ENCODE assay signal across 7 mouse cellular contexts in genomic region chrX:48518211-48518807, GRCm38 (mm10). TPM values are rescaled to one million over a fixed set of nuclear protein-coding genes. Genes with fewer than 3 reads are reported as not detected.
DNase-seq lines count a peak whose midpoint lies in the region; ATAC-seq and TF ChIP-seq lines count a peak whose summit lies in the region.

No protein-coding gene starts in this region.

- H3K27me3 ChIP-seq in lung, embryonic 15.5 days: no peaks in the 10 kb centered on the region
- H3K27me3 ChIP-seq in hindbrain, embryonic 14.5 days (ENCODE audit: control insufficient read depth, insufficient read depth, low read length): no peaks in the 10 kb centered on the region
- peaks cover 4% of the 10 kb centered on the region; the same call in 1 of the 2 replicates for H3K27me3 ChIP-seq in liver, embryonic 14.5 days (ENCODE audit: control insufficient read depth, insufficient read depth, low read length)
- H3K27me3 ChIP-seq in splenic B cell, adult 2 months (ENCODE audit: control insufficient read depth, insufficient read depth, low read length, poor library complexity, severe bottlenecking): no peaks in the 10 kb centered on the region

- 33% methylated on average over 15 of the region's 15 CpGs for WGBS in lung, embryonic 15.5 days
- WGBS in hindbrain, embryonic 14.5 days: 23% methylated on average over 15 of the region's 15 CpGs
- WGBS in liver, embryonic 14.5 days (ENCODE audit: insufficient replicate concordance): 27% methylated on average over 15 of the region's 15 CpGs

- 0 out of 2 replicates have a peak, but pooled peaks have one; percentile 18 for TF ChIP-seq POLR2A in cortical plate, adult 2 months (IDR thresholded peaks at IDR 0.05; ENCODE audit: extremely low read depth, insufficient read depth, low read length)

- DNase-seq in lung, postnatal 4 days: no peak
- peak; percentile 71 for DNase-seq in hindbrain, embryonic 14.5 days (ENCODE audit: low spot score)
- DNase-seq in liver, embryonic 14.5 days (ENCODE audit: low read depth in 3 of 3, low spot score in 3 of 3): no peak
- DNase-seq in splenic B cell, adult 2 months (ENCODE audit: low read depth, low spot score): peak; percentile 1
- DNase-seq in urinary bladder, postnatal 25 days (ENCODE audit: low spot score): no peak

- ATAC-seq in lung, embryonic 15.5 days (ENCODE audit: borderline replicate concordance, extremely low read depth, low FRiP score, low TSS enrichment): 0 out of 2 replicates have a peak, but pooled peaks have one; percentile 3
- peak; percentile 95 for ATAC-seq in hindbrain, embryonic 14.5 days (ENCODE audit: low FRiP score)
- no peak for ATAC-seq in liver, embryonic 14.5 days (ENCODE audit: insufficient read depth)

- H3K9me3 ChIP-seq in lung, embryonic 15.5 days: no peaks in the 10 kb centered on the region
- H3K9me3 ChIP-seq in hindbrain, embryonic 14.5 days (ENCODE audit: control insufficient read depth, low read length): no peaks in the 10 kb centered on the region
- H3K9me3 ChIP-seq in liver, embryonic 14.5 days (ENCODE audit: control insufficient read depth, low read length): no peaks in the 10 kb centered on the region

- H3K27ac ChIP-seq in lung, embryonic 15.5 days: no peak overlapping the region
- peak overlapping the region; percentile 87; the same call in 1 of the 2 replicates for H3K27ac ChIP-seq in cortical plate, adult 2 months (ENCODE audit: insufficient read depth, low read length)
- H3K27ac ChIP-seq in hindbrain, embryonic 14.5 days: peak overlapping the region; percentile 96
- H3K27ac ChIP-seq in liver, embryonic 14.5 days: no peak overlapping the region

- H3K4me2 ChIP-seq in lung, embryonic 15.5 days: peak overlapping the region; percentile 76
- peak overlapping the region; percentile 80 for H3K4me2 ChIP-seq in hindbrain, embryonic 14.5 days (replicated peaks)
- H3K4me2 ChIP-seq in liver, embryonic 14.5 days (ENCODE audit: low read depth): peak overlapping the region; percentile 60

- no peaks in the 10 kb centered on the region for H3K4me1 ChIP-seq in lung, embryonic 15.5 days
- no peaks in the 10 kb centered on the region for H3K4me1 ChIP-seq in cortical plate, adult 2 months (ENCODE audit: control insufficient read depth, insufficient read depth, low read length)
- peaks cover 6% of the 10 kb centered on the region; the same call in 1 of the 2 replicates for H3K4me1 ChIP-seq in hindbrain, embryonic 14.5 days (replicated peaks; ENCODE audit: control insufficient read depth, insufficient read depth, low read length)
- H3K4me1 ChIP-seq in liver, embryonic 14.5 days (replicated peaks; ENCODE audit: control insufficient read depth in 2 of 2, insufficient read depth in 2 of 2, low read length in 1 of 2): no peaks in the 10 kb centered on the region

- peak overlapping the region; percentile 40 for H3K4me3 ChIP-seq in lung, embryonic 15.5 days
- peak overlapping the region; percentile 89 for H3K4me3 ChIP-seq in cortical plate, adult 2 months (ENCODE audit: insufficient read depth, low read length)
- peak overlapping the region; percentile 57 for H3K4me3 ChIP-seq in hindbrain, embryonic 14.5 days (replicated peaks; ENCODE audit: low read length)
- H3K4me3 ChIP-seq in liver, embryonic 14.5 days (ENCODE audit: insufficient read depth in 1 of 2, low read depth in 2 of 2, low read length in 2 of 2): peak overlapping the region in 1 of 2 experiments; percentile 45; a peak in 2 of 4 replicates

- no peak for TF ChIP-seq CTCF in cortical plate, adult 2 months (IDR thresholded peaks at IDR 0.05; ENCODE audit: extremely low read depth, insufficient read depth, low read length)
- no peak for TF ChIP-seq CTCF in liver, embryonic 14.5 days (IDR thresholded peaks at IDR 0.05; ENCODE audit: low read depth)

- no peak for TF ChIP-seq EP300 in liver, embryonic 14.5 days (IDR thresholded peaks at IDR 0.05; ENCODE audit: low read depth)

- H3K9ac ChIP-seq in lung, embryonic 15.5 days: no peak overlapping the region
- H3K9ac ChIP-seq in hindbrain, embryonic 14.5 days: peak overlapping the region; percentile 79
- no peak overlapping the region for H3K9ac ChIP-seq in liver, embryonic 14.5 days (replicated peaks)

- no peaks in the 10 kb centered on the region for H3K36me3 ChIP-seq in lung, embryonic 15.5 days
- H3K36me3 ChIP-seq in hindbrain, embryonic 14.5 days (replicated peaks; ENCODE audit: control insufficient read depth, insufficient read depth): no peaks in the 10 kb centered on the region
- H3K36me3 ChIP-seq in liver, embryonic 14.5 days (replicated peaks; ENCODE audit: control insufficient read depth, insufficient read depth, low read depth): no peaks in the 10 kb centered on the region
- H3K36me3 ChIP-seq in splenic B cell, adult 2 months (ENCODE audit: control insufficient read depth, insufficient read depth, low read length, poor library complexity, severe bottlenecking): no peaks in the 10 kb centered on the region

RNA-seq across cellular contexts. Expression of gene Rab33a, which starts 0.8 kb away (rescaled TPM):
- polyA plus RNA-seq in lung, embryonic 15.5 days (2015; fragmentation: Nextera tagmentation; extraction: Ambion mirVana): 1.2 and 2.2 TPM in 2 replicates
- polyA plus RNA-seq in cortical plate, adult 2 months (2012; rRNA removed): 70.6 and 73.8 TPM in 2 replicates
- polyA plus RNA-seq in hindbrain, embryonic 14.5 days (2014; fragmentation: Nextera tagmentation; extraction: Ambion mirVana): 96.4 and 97.0 TPM in 2 replicates
- 0.38 and 0.62 TPM in 2 replicates for polyA plus RNA-seq in liver, embryonic 14.5 days (2012; rRNA removed)
- 0.42 and 0.48 TPM in 2 replicates for polyA plus RNA-seq in liver, embryonic 14.5 days (2014; fragmentation: Nextera tagmentation; extraction: Ambion mirVana)

RNA-seq across cellular contexts. Expression of gene Aifm1, which starts 4.9 kb away (rescaled TPM):
- 64.5 and 66.2 TPM in 2 replicates for polyA plus RNA-seq in lung, embryonic 15.5 days (2015; fragmentation: Nextera tagmentation; extraction: Ambion mirVana)
- 28.0 and 31.5 TPM in 2 replicates for polyA plus RNA-seq in cortical plate, adult 2 months (2012; rRNA removed)
- 34.5 and 38.3 TPM in 2 replicates for polyA plus RNA-seq in hindbrain, embryonic 14.5 days (2014; fragmentation: Nextera tagmentation; extraction: Ambion mirVana)
- 23.9 and 34.6 TPM in 2 replicates for polyA plus RNA-seq in liver, embryonic 14.5 days (2012; rRNA removed)
- 51.4 and 56.8 TPM in 2 replicates for polyA plus RNA-seq in liver, embryonic 14.5 days (2014; fragmentation: Nextera tagmentation; extraction: Ambion mirVana)

RNA-seq across cellular contexts. Expression of gene Elf4, which starts 55.4 kb away (rescaled TPM):
- polyA plus RNA-seq in lung, embryonic 15.5 days (2015; fragmentation: Nextera tagmentation; extraction: Ambion mirVana): 5.0 and 6.3 TPM in 2 replicates
- 0.76 and 0.79 TPM in 2 replicates for polyA plus RNA-seq in cortical plate, adult 2 months (2012; rRNA removed)
- polyA plus RNA-seq in hindbrain, embryonic 14.5 days (2014; fragmentation: Nextera tagmentation; extraction: Ambion mirVana): 0.83 and 1.2 TPM in 2 replicates
- 3.5 and 3.8 TPM in 2 replicates for polyA plus RNA-seq in liver, embryonic 14.5 days (2012; rRNA removed)
- polyA plus RNA-seq in liver, embryonic 14.5 days (2014; fragmentation: Nextera tagmentation; extraction: Ambion mirVana): 2.5 and 2.6 TPM in 2 replicates

Comparison
In these comparisons a context has a peak if more than half of its experiments do, and no peak if none do; other contexts are left out.
1. H3K27ac ChIP-seq: peak in cortical plate, adult 2 months (single experiment) and hindbrain, embryonic 14.5 days (single experiment); none in lung, embryonic 15.5 days (single experiment) and liver, embryonic 14.5 days (single experiment).
2. DNase-seq: peak in hindbrain, embryonic 14.5 days (single experiment) and splenic B cell, adult 2 months (single experiment); none in lung, postnatal 4 days (0 of 2), liver, embryonic 14.5 days (0 of 3) and urinary bladder, postnatal 25 days (single experiment).
3. RNA of gene Rab33a, which starts 0.8 kb away (polyA plus RNA-seq): 96.4 to 97.0 TPM in hindbrain, embryonic 14.5 days and 70.6 to 73.8 TPM in cortical plate, adult 2 months; 1.2 to 2.2 TPM in lung, embryonic 15.5 days and 0.38 to 0.62 TPM in liver, embryonic 14.5 days; every median in the first group is over 10 times any median in the second.
4. Peak in every context shown above with its lines, with median percentiles within 50 percentile points of each other: H3K4me2 ChIP-seq.